Mouse (Mus musculus): ENCODE results near the gene Ano10. TPM values are rescaled to one million over a fixed set of nuclear protein-coding genes. Genes with fewer than 3 reads are reported as not detected.
A peak's percentile ranks its signal among the peaks of the same experiment; 100 is the strongest.

The Ano10 gene
- 50.6 and 54.4 TPM in 2 replicates for polyA plus RNA-seq (2012; rRNA removed)

DNA sequence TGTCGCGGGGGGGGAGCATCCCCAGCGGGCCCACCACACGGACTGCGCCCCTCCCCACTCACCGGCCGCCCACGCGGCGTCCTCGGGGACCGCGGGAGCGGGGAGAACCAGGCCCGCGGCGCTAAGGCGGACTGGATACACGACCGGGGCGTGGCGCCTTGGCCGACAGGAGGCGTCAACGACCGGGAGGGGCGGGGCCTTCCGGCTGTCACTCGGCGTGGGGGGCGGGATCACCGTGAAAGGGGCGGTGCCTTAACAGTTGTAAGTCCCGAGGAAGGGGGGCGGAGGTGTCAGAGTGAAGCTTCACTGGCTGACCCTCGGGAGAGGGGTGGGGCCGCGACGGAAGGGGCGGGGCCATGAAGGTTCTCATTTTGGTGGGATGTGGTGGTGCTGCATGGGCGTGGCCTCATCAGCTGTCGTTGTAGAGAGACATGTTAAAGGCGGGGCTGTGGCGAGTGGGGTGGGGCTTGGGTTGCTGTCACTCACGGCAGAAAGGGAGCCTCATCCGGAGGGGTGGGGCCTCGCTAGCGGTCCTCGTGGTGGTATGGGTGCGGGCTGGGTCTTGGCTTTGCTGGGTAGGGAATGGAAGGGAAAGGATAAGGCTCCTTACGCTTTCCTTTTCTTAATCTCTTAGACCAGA is at the start of gene Ano10:
TSS of gene Ano10 (minus strand) at position 182 of the 640 bp plus-strand sequence.
- Histone ChIP-seq H3K4me3 (ENCODE audit: insufficient read depth, low read depth, low read length) (peak within 1 kb of the TSS; percentile 82), H3K36me3 (ENCODE audit: control insufficient read depth, insufficient read depth, low read length) (no peaks in the 10 kb centered on the region), H3K27ac (ENCODE audit: insufficient read depth, low read depth, low read length) (no peak within 1 kb of the TSS), H3K27me3 (replicated peaks; ENCODE audit: control insufficient read depth, insufficient read depth, low read length) (no peaks in the 10 kb centered on the region), H3K4me1 (ENCODE audit: control insufficient read depth, insufficient read depth, low read length) (peaks cover 4% of the 10 kb centered on the region; the same call in 1 of the 2 replicates)
- DNase-seq: peak; percentile 99
- 1% methylated on average over 51 of the region's 51 CpGs for WGBS
- TF ChIP-seq POLR2A (IDR thresholded peaks at IDR 0.05; ENCODE audit: low read depth, low read length) (no peak), CTCF (conservative IDR thresholded peaks at IDR 0.05; ENCODE audit: insufficient read depth, insufficient read length, low read depth, low read length) (no peak)

DNA sequence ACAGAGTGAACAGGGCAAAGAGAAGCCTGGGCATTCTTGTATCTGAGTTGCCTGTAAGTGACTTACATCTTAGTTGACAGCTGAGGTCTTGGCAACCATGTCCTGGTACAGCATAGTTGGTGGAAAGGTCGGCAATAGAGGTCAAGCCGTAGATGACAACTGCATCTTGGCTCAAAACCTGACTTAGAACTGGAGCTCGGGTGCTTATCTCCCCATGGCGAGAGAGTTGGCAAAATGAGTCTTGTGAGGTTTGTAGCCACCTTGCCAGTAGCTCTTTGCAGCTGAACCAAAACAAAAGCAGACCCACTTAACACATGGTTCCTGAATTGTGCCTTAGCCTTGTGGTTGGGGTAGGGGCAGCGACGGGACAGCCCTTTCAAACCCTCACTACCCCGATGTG is 49.2 kb upstream of the Ano10 start:
- no peaks in the 10 kb centered on the region for H3K27me3 ChIP-seq (replicated peaks; ENCODE audit: control insufficient read depth, insufficient read depth, low read length)
- no peaks in the 10 kb centered on the region for H3K36me3 ChIP-seq (ENCODE audit: control insufficient read depth, insufficient read depth, low read length)
- no peak overlapping the region for H3K4me3 ChIP-seq (ENCODE audit: insufficient read depth, low read depth, low read length)
- no peaks in the 10 kb centered on the region for H3K4me1 ChIP-seq (ENCODE audit: control insufficient read depth, insufficient read depth, low read length)
- TF ChIP-seq POLR2A (IDR thresholded peaks at IDR 0.05; ENCODE audit: low read depth, low read length) (no peak), CTCF (conservative IDR thresholded peaks at IDR 0.05; ENCODE audit: insufficient read depth, insufficient read length, low read depth, low read length) (no peak)
- WGBS: 91% methylated on average over 7 of the region's 7 CpGs
- no peak overlapping the region for H3K27ac ChIP-seq (ENCODE audit: insufficient read depth, low read depth, low read length)
- no peak for DNase-seq

DNA sequence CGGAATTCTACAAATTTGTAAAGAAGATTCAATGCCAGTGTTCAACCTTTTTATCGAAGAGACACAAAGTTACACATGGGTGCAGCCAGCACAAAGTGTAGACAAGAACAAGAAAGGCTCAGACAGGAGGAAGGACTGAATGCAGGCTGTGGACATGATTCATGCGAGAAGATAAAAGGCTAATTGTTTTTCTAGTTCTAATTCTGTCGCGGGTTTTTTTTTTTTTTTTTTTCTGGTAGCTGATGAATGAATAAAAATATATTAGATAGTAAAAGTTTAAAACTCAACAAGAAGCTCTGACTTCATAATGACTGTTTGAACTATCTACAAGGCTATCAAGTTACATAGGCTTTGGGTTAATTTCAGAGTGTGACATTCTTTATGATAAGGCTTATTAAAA is 45.7 kb upstream of the Ano10 start:
- 51% methylated on average over 5 of the region's 5 CpGs for WGBS
- Histone ChIP-seq H3K27me3 (replicated peaks; ENCODE audit: control insufficient read depth, insufficient read depth, low read length) (no peaks in the 10 kb centered on the region), H3K27ac (ENCODE audit: insufficient read depth, low read depth, low read length) (no peak overlapping the region), H3K36me3 (ENCODE audit: control insufficient read depth, insufficient read depth, low read length) (no peaks in the 10 kb centered on the region), H3K4me3 (ENCODE audit: insufficient read depth, low read depth, low read length) (no peak overlapping the region), H3K4me1 (ENCODE audit: control insufficient read depth, insufficient read depth, low read length) (no peaks in the 10 kb centered on the region; the same call in 1 of the 2 replicates)
- TF ChIP-seq CTCF (conservative IDR thresholded peaks at IDR 0.05; ENCODE audit: insufficient read depth, insufficient read length, low read depth, low read length) (no peak), POLR2A (IDR thresholded peaks at IDR 0.05; ENCODE audit: low read depth, low read length) (no peak)
- DNase-seq: no peak

DNA sequence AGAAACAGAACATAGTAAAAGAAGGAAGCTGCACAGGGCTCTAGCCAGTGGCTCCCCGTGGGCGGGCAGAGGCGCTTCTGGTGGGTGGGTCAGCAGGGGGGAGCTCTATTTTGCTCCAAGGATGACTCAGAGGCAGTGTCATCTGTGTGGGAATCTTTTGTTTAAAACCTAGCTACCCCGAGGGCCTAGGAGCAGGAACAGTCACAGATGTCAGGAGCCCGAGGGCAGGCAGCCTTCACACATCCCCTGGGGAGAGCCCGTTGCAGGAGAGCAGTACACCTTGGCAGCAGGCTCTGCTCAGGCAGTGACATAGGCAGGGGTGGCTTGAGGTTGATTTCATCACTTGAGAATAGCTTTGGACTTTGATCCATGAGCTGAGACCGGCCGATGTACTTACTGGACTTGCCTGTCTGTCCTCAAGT is 43.3 kb upstream of the Ano10 start:
- no peak for TF ChIP-seq POLR2A (IDR thresholded peaks at IDR 0.05; ENCODE audit: low read depth, low read length)
- no peak for TF ChIP-seq CTCF (conservative IDR thresholded peaks at IDR 0.05; ENCODE audit: insufficient read depth, insufficient read length, low read depth, low read length)
- DNase-seq: peak; percentile 89
- Histone ChIP-seq H3K36me3 (ENCODE audit: control insufficient read depth, insufficient read depth, low read length) (no peaks in the 10 kb centered on the region), H3K4me1 (ENCODE audit: control insufficient read depth, insufficient read depth, low read length) (no peaks in the 10 kb centered on the region; the same call in 1 of the 2 replicates), H3K4me3 (ENCODE audit: insufficient read depth, low read depth, low read length) (no peak overlapping the region), H3K27ac (ENCODE audit: insufficient read depth, low read depth, low read length) (no peak overlapping the region), H3K27me3 (replicated peaks; ENCODE audit: control insufficient read depth, insufficient read depth, low read length) (no peaks in the 10 kb centered on the region)
- WGBS: 29% methylated on average over 8 of the region's 8 CpGs

DNA sequence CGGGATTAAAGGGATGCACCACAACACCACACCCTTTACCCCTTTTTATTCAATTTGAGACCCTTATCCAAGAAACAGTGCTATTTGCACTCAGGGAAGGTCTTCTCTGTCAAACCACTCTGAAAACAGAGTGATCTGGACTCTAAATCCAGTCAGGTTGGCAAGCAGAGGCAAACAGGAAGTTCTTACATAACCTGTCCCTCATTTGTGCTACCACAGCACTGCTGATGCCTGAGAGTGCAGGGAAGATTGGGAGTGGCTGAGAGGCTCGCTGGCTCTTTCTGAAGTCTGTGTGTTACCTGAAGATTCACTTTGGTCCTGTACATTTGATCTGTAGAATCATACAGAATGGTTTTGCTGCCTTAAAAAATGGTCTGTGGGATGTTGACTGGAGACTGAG is 42.5 kb upstream of the Ano10 start:
- H3K4me1 ChIP-seq (ENCODE audit: control insufficient read depth, insufficient read depth, low read length): no peaks in the 10 kb centered on the region; the same call in 1 of the 2 replicates
- DNase-seq: peak; percentile 77
- H3K27me3 ChIP-seq (replicated peaks; ENCODE audit: control insufficient read depth, insufficient read depth, low read length): no peaks in the 10 kb centered on the region
- TF ChIP-seq CTCF (conservative IDR thresholded peaks at IDR 0.05; ENCODE audit: insufficient read depth, insufficient read length, low read depth, low read length) (no peak), POLR2A (IDR thresholded peaks at IDR 0.05; ENCODE audit: low read depth, low read length) (no peak)
- H3K36me3 ChIP-seq (ENCODE audit: control insufficient read depth, insufficient read depth, low read length): no peaks in the 10 kb centered on the region
- H3K4me3 ChIP-seq (ENCODE audit: insufficient read depth, low read depth, low read length): no peak overlapping the region
- WGBS: 56% methylated on average over 2 of the region's 2 CpGs
- peak overlapping the region; percentile 41; the same call in 1 of the 2 replicates for H3K27ac ChIP-seq (ENCODE audit: insufficient read depth, low read depth, low read length)

DNA sequence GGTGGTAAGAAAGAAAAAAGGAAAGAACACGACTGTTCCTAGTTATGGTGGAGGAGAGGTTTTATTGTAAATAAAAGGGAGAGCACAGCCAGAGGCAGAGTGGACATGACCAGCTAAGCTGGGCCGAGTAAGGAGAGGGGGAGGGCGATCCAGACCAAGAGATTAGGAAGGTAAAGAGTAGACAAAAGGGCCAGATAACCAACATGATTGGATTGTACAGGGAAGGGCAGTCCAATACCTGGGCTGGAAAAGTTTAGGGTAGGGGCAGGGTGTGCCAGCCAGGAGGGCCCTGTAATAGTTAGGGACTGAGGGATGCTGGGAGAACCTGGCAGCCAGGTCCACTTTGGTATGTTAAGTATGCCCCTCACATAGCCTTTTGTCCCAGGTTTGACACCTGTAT is 34.0 kb upstream of the Ano10 start:
- no peak for DNase-seq
- no peaks in the 10 kb centered on the region for H3K4me1 ChIP-seq (ENCODE audit: control insufficient read depth, insufficient read depth, low read length)
- WGBS: 66% methylated on average over 3 of the region's 3 CpGs
- TF ChIP-seq CTCF (conservative IDR thresholded peaks at IDR 0.05; ENCODE audit: insufficient read depth, insufficient read length, low read depth, low read length) (no peak), POLR2A (IDR thresholded peaks at IDR 0.05; ENCODE audit: low read depth, low read length) (no peak)
- no peaks in the 10 kb centered on the region for H3K27me3 ChIP-seq (replicated peaks; ENCODE audit: control insufficient read depth, insufficient read depth, low read length)
- H3K27ac ChIP-seq (ENCODE audit: insufficient read depth, low read depth, low read length): no peak overlapping the region
- no peaks in the 10 kb centered on the region for H3K36me3 ChIP-seq (ENCODE audit: control insufficient read depth, insufficient read depth, low read length)
- H3K4me3 ChIP-seq (ENCODE audit: insufficient read depth, low read depth, low read length): no peak overlapping the region

DNA sequence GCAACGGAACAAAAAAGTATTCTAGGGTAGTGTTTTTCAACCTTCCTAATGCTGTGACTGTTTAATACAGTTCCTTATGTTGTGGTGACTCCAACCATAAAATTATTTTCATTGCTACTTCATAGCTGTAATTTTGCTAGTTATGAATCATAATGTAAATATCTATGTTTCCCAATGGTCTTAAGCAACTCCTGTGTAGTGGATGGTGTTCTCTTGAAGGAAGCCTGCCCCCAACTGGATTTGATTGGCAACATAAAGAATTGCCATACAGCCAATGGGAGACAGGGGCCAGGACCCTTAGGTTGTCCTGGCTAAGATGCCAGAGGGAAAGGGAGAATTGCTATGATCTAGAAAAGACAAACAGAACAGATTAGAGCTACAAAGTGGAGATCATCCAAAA is 31.8 kb upstream of the Ano10 start:
- WGBS: 95% methylated on average over 1 of the region's 1 CpGs
- Histone ChIP-seq H3K27ac (ENCODE audit: insufficient read depth, low read depth, low read length) (no peak overlapping the region), H3K36me3 (ENCODE audit: control insufficient read depth, insufficient read depth, low read length) (no peaks in the 10 kb centered on the region), H3K4me3 (ENCODE audit: insufficient read depth, low read depth, low read length) (no peak overlapping the region), H3K4me1 (ENCODE audit: control insufficient read depth, insufficient read depth, low read length) (no peaks in the 10 kb centered on the region), H3K27me3 (replicated peaks; ENCODE audit: control insufficient read depth, insufficient read depth, low read length) (no peaks in the 10 kb centered on the region)
- no peak for DNase-seq
- TF ChIP-seq POLR2A (IDR thresholded peaks at IDR 0.05; ENCODE audit: low read depth, low read length) (no peak), CTCF (conservative IDR thresholded peaks at IDR 0.05; ENCODE audit: insufficient read depth, insufficient read length, low read depth, low read length) (no peak)

Measured in kidney, adult 2 months (tissue).